Mouse (Mus musculus): ENCODE results near the gene Tet3. TPM values are rescaled to one million over a fixed set of nuclear protein-coding genes. Genes with fewer than 3 reads are reported as not detected.

Tet3 gene
- polyA plus RNA-seq, 1 experiment from 2014 or later: 45.1 TPM

GRCm38 (mm10) chr6:83435174-83435573 is 23.7 kb downstream of the Tet3 start:
- 38% methylated on average over 5 of the region's 5 CpGs for WGBS
- Histone ChIP-seq H3K27ac (replicated peaks) (peak overlapping the region; percentile 65), H3K4me1 (peaks cover 70% of the 10 kb centered on the region), H3K36me3 (replicated peaks) (peaks cover 81% of the 10 kb centered on the region), H3K9me3 (no peaks in the 10 kb centered on the region), H3K27me3 (replicated peaks; ENCODE audit: low read depth, poor library complexity, severe bottlenecking) (no peaks in the 10 kb centered on the region), H3K4me3 (no peak overlapping the region)
- DNase-seq (ENCODE audit: low spot score): no peak

GRCm38 (mm10) chr6:83433546-83433945 is 25.3 kb downstream of the Tet3 start:
- no peaks in the 10 kb centered on the region for H3K27me3 ChIP-seq (replicated peaks; ENCODE audit: low read depth, poor library complexity, severe bottlenecking)
- H3K27ac ChIP-seq (replicated peaks): peak overlapping the region; percentile 40; the same call in 1 of the 2 replicates
- no peaks in the 10 kb centered on the region for H3K9me3 ChIP-seq
- H3K36me3 ChIP-seq (replicated peaks): peaks cover 79% of the 10 kb centered on the region
- H3K4me3 ChIP-seq: peak overlapping the region; percentile 8; the same call in 1 of the 2 replicates
- WGBS: 84% methylated on average over 4 of the region's 4 CpGs
- H3K4me1 ChIP-seq: peaks cover 62% of the 10 kb centered on the region
- no peak for DNase-seq (ENCODE audit: low spot score)

DNA sequence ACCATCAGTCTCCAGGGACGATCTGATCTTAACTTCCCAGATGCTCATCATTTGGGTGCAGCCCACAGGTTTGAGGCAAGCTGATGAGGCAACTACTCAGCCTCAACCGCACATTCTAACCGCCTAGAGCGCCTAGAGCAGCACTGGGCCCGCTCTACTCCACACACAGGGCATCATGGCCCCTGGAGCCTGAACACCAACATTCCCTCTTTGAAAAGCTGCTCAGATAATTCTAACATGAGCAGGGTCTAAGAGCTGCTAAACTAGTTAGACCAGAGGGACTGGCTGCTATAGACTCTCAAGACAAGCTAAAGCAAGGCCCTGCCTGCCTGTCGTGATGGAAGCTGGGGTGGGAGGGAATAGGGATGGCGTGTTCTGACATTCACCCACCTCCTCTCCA is 25.9 kb downstream of the Tet3 start:
- H3K27ac ChIP-seq (replicated peaks): peak overlapping the region; percentile 48; the same call in 1 of the 2 replicates

GRCm38 (mm10) chr6:83427968-83428731 is 30.7 kb downstream of the Tet3 start:
- H3K4me1 ChIP-seq: peaks cover 62% of the 10 kb centered on the region
- no peak overlapping the region for H3K4me3 ChIP-seq
- WGBS: 64% methylated on average over 5 of the region's 5 CpGs
- DNase-seq (ENCODE audit: low spot score): no peak
- no peaks in the 10 kb centered on the region for H3K9me3 ChIP-seq
- H3K27me3 ChIP-seq (replicated peaks; ENCODE audit: low read depth, poor library complexity, severe bottlenecking): no peaks in the 10 kb centered on the region
- peaks cover 69% of the 10 kb centered on the region for H3K36me3 ChIP-seq (replicated peaks)
- H3K27ac ChIP-seq (replicated peaks): peak overlapping the region; percentile 40

More for the DNA sequence above, 25.9 kb downstream of the Tet3 start:
- no peak for DNase-seq (ENCODE audit: low spot score)
- H3K4me3 ChIP-seq: no peak overlapping the region
- H3K4me1 ChIP-seq: peaks cover 62% of the 10 kb centered on the region
- H3K27me3 ChIP-seq (replicated peaks; ENCODE audit: low read depth, poor library complexity, severe bottlenecking): no peaks in the 10 kb centered on the region
- no peaks in the 10 kb centered on the region for H3K9me3 ChIP-seq
- 81% methylated on average over 7 of the region's 7 CpGs for WGBS
- H3K36me3 ChIP-seq (replicated peaks): peaks cover 79% of the 10 kb centered on the region

DNA sequence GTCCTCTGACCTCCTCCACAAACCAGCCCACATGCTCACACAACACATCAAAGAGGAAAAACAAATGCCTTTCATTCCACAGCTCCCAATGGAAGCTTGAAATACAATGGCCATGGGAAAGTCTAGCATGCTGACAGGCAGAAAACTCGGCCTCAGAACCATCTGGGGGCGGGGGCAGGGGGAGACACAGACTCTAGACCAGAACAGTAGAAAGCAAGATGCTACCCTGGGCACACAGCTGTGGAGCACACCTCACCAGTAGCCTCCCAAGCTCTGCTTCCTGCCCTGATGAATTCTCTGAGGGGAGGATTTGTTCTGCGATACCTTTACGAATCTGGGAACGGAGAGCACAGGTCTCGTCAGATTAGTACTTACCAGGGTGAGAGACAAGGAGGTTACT is 31.4 kb downstream of the Tet3 start:
- peak; percentile 46 for DNase-seq (ENCODE audit: low spot score)
- Histone ChIP-seq H3K9me3 (no peaks in the 10 kb centered on the region), H3K4me1 (peaks cover 62% of the 10 kb centered on the region), H3K27ac (replicated peaks) (0 out of 2 replicates have a peak overlapping the region, but pooled peaks have one; percentile 10), H3K27me3 (replicated peaks; ENCODE audit: low read depth, poor library complexity, severe bottlenecking) (no peaks in the 10 kb centered on the region), H3K4me3 (no peak overlapping the region), H3K36me3 (replicated peaks) (peaks cover 69% of the 10 kb centered on the region)
- WGBS: 47% methylated on average over 6 of the region's 6 CpGs

DNA sequence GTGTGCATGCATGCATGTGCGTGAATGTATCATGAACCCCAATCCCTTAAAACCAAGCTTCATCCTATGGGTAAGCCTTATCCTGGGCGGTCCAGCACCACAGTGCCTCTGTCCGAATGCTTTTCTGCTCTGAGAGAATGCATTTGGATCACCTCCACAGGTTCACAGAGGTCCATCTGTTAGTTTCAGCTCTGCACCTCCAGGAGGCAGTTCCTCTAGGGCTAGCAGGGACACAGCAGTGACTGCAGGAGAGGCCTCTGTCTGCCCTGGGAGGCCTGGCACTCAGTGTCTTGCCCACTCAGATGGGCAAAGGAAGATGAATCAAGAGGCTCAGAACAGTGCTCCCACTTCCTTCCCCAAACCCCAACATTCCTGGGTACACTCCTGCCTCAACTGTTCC is 32.3 kb downstream of the Tet3 start:
- no peak for DNase-seq (ENCODE audit: low spot score)
- Histone ChIP-seq H3K27ac (replicated peaks) (0 out of 2 replicates have a peak overlapping the region, but pooled peaks have one; percentile 0), H3K27me3 (replicated peaks; ENCODE audit: low read depth, poor library complexity, severe bottlenecking) (no peaks in the 10 kb centered on the region), H3K9me3 (no peaks in the 10 kb centered on the region), H3K4me1 (peaks cover 67% of the 10 kb centered on the region), H3K36me3 (replicated peaks) (peaks cover 71% of the 10 kb centered on the region), H3K4me3 (no peak overlapping the region)
- WGBS: 87% methylated on average over 3 of the region's 3 CpGs

- 71% methylated on average over 4 of the region's 4 CpGs for WGBS
- Histone ChIP-seq H3K4me3 (no peak overlapping the region), H3K4me1 (peaks cover 67% of the 10 kb centered on the region), H3K36me3 (replicated peaks) (peaks cover 68% of the 10 kb centered on the region), H3K27ac (replicated peaks) (peak overlapping the region; percentile 44; the same call in 1 of the 2 replicates), H3K9me3 (no peaks in the 10 kb centered on the region), H3K27me3 (replicated peaks; ENCODE audit: low read depth, poor library complexity, severe bottlenecking) (no peaks in the 10 kb centered on the region)
- DNase-seq (ENCODE audit: low spot score): no peak
Observed at GRCm38 (mm10) chr6:83424053-83424404, 34.9 kb downstream of the Tet3 start.

DNA sequence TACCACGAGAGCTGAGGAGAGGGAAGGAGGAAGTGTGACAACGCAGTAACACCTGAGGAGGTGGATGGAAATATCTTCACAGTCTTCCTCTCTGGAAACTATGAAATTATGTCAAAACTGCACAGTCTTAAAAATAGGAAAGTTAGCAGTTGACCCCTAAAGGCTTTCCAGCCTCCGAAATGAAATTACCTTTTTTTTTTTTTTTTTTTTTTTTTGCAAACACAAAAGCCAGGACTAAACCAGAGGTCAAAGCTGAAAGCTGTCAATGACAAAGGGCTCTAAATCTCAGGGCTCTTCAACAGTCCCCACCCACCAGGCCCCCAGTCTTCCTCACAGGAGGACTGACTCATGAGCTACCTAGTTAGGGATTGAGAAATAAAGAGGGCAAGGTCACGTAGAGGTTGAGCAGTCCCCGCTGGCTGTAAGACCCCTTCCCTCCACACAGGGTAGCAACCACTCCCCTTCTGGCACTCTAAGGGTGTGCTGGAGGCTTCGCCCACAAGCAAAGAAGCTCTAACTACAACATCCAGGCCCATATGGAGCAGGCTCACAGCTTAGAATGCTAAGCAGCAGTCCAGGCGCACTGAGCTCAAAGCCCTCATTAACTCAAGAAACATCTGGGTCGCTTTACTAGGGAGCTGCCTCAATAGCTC is 35.4 kb downstream of the Tet3 start:
- Histone ChIP-seq H3K36me3 (replicated peaks) (peaks cover 65% of the 10 kb centered on the region), H3K4me1 (peaks cover 68% of the 10 kb centered on the region), H3K27ac (replicated peaks) (peak overlapping the region; percentile 44)

DNA sequence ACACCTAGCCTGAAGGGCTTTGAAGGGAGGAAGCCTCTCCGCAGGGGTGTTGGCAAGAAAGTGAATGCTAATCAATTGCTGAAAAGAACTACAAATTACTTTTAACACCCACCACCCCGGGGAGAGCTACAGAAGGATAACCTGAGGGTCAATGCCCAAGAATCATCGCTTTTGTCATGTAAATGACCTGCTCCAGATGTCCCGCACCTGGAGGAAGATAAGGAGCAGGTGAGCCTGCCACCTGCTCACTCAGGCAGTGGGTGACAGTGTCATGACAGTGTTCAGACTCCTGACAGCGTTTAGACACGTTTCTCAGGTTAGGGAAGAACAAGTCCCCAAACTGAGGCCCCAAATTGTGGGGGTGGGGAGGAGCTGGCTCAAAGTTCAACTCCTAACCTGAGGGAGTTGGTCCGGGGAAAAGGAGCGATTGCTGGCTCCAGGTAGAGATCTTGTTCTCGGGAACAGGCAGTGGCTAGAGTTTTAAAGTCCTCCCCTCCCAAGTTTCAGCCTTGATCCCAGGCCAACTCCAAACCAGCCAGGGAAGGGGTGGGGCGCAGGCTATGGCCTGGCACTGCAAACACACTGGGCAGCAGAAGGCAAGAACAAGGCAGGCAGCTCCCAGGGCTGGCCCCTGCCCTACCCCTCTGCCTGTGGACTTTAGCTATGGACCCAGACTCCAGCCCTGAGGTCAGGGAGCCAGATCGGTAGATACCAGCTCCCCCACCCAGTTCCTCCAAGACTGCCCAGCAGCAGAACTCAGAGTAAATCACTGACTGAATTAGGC is 36.8 kb downstream of the Tet3 start:
- Histone ChIP-seq H3K9me3 (no peaks in the 10 kb centered on the region), H3K27ac (replicated peaks) (no peak overlapping the region), H3K36me3 (replicated peaks) (peaks cover 50% of the 10 kb centered on the region), H3K27me3 (replicated peaks; ENCODE audit: low read depth, poor library complexity, severe bottlenecking) (no peaks in the 10 kb centered on the region), H3K4me3 (no peak overlapping the region), H3K4me1 (peaks cover 62% of the 10 kb centered on the region)
- DNase-seq (ENCODE audit: low spot score): no peak
- WGBS: 26% methylated on average over 11 of the region's 11 CpGs

More for the DNA sequence above, 35.4 kb downstream of the Tet3 start:
- peak; percentile 56 for DNase-seq (ENCODE audit: low spot score)
- 45% methylated on average over 8 of the region's 8 CpGs for WGBS
- H3K9me3 ChIP-seq: no peaks in the 10 kb centered on the region
- no peaks in the 10 kb centered on the region for H3K27me3 ChIP-seq (replicated peaks; ENCODE audit: low read depth, poor library complexity, severe bottlenecking)
- H3K4me3 ChIP-seq: no peak overlapping the region

DNA sequence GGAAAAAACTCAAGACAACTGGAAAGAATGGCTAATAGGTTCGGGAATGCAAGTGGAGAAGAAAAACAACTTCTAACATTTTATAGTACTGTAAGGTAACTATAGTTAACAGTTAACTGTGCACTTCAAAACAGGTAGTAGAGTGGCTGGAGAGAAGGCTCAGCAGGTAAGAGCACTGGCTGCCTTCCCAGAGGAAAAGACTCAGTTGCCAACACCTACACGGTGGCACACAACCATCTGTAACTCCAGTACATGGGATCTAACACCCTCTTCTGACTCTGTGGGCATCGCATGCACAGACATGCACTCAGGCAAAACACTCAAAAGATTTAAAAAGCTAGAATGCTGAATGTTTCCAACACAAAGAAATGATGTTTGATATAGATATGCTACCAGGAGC is 39.4 kb downstream of the Tet3 start:
- Histone ChIP-seq H3K9me3 (no peaks in the 10 kb centered on the region), H3K4me1 (peaks cover 57% of the 10 kb centered on the region), H3K27ac (replicated peaks) (no peak overlapping the region), H3K4me3 (no peak overlapping the region), H3K27me3 (replicated peaks; ENCODE audit: low read depth, poor library complexity, severe bottlenecking) (no peaks in the 10 kb centered on the region), H3K36me3 (replicated peaks) (peaks cover 45% of the 10 kb centered on the region)
- 91% methylated on average over 3 of the region's 3 CpGs for whole genome bisulfite sequencing
- DNase-seq (ENCODE audit: low spot score): no peak

DNA sequence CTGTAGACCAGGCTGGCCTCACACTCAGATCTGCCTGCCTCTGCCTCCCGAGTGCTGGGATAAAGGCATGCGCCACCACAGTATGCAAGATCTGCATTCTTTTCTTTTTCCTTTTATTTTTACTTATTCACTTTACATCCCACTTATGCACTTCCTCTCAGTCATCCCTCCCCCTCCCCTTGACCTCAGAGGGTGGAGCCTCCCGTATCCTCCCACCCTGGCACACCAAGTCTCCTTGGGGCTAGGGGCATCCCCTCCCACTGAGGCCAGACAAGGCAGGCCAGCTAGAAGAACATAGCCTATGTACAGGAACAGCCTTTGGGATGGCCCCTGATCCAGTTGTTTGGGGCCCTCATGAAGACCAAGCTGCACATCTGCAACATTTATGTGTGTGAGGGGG is 41.4 kb downstream of the Tet3 start:
- no peak overlapping the region for H3K4me3 ChIP-seq
- H3K27ac ChIP-seq (replicated peaks): no peak overlapping the region
- H3K36me3 ChIP-seq (replicated peaks): peaks cover 54% of the 10 kb centered on the region
- peaks cover 56% of the 10 kb centered on the region for H3K4me1 ChIP-seq
- H3K9me3 ChIP-seq: no peaks in the 10 kb centered on the region
- no peaks in the 10 kb centered on the region for H3K27me3 ChIP-seq (replicated peaks; ENCODE audit: low read depth, poor library complexity, severe bottlenecking)
- WGBS: 69% methylated on average over 3 of the region's 3 CpGs
- no peak for DNase-seq (ENCODE audit: low spot score)

DNA sequence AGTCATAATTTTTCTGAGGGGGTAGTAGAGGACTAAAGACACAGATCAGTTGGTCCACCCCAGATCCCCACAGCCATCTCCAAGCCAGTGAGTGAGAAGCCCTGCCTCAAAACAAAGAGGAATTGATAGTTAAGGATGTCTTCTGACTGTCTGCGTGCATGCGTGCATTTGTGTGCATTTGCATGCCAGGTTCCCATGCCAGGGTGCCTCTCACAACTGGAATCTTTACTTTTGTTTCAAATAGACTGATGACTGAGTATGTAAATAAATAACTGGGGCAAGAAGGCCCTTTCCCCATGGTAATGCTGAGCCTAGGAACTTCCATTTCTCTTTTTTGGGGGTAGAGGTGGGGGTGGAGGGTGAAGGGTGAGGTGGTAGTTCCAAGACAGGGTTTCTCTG is 41.8 kb downstream of the Tet3 start:
- no peak for DNase-seq (ENCODE audit: low spot score)
- 91% methylated on average over 2 of the region's 2 CpGs for whole genome bisulfite sequencing
- no peak overlapping the region for H3K27ac ChIP-seq (replicated peaks)
- no peaks in the 10 kb centered on the region for H3K27me3 ChIP-seq (replicated peaks; ENCODE audit: low read depth, poor library complexity, severe bottlenecking)
- no peaks in the 10 kb centered on the region for H3K9me3 ChIP-seq
- H3K4me3 ChIP-seq: no peak overlapping the region
- peaks cover 54% of the 10 kb centered on the region for H3K36me3 ChIP-seq (replicated peaks)
- H3K4me1 ChIP-seq: peaks cover 56% of the 10 kb centered on the region
